Mouse (Mus musculus): ENCODE measurements around the gene Tenm2.

DNA sequence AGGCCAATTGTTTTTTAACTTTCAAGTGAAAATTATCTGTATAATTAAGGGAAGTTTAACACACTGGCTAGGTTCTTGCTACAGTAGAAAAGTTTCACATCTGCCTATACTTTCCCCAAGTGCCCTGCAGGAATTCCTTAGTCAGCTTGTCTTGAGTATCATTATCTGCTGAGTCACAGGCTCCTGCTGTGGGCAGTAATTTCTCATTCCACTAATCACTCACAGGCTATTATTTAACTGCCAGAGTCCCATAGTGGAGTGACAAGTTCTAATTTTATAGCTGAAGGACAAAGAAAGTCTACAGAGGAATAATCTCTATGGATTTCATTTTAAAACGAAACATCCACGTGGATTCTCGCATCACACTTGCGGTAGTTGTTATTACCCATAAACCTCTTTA, 489.5 kb downstream of the Tenm2 start:
- TF ChIP-seq POLR2A (IDR thresholded peaks at IDR 0.05; ENCODE audit: low read depth, low read length) (no peak), CTCF (IDR thresholded peaks at IDR 0.05; ENCODE audit: extremely low read depth, insufficient read length, insufficient replicate concordance, low read depth, low read length) (no peak)

All from small intestine, adult 2 months (tissue).